Mouse (Mus musculus): ENCODE measurements around the gene Eml4. TPM values are rescaled to one million over a fixed set of nuclear protein-coding genes. Genes with fewer than 3 reads are reported as not detected.

Gene Eml4
- polyA plus RNA-seq, 1 experiment from 2014 or later, result 37.2 TPM

GRCm38 (mm10) chr17:83312244-83312918 is 38.4 kb upstream of the Eml4 start:
- DNase-seq (ENCODE audit: low spot score), result no peak
- Histone ChIP-seq H3K4me2 (replicated peaks) (no peak overlapping the region; the same call in 1 of the 2 replicates), H3K9me3 (ENCODE audit: control insufficient read depth, low read length) (no peaks in the 10 kb centered on the region), H3K27ac (no peak overlapping the region), H3K27me3 (ENCODE audit: control insufficient read depth, insufficient read depth, low read length) (no peaks in the 10 kb centered on the region), H3K4me1 (replicated peaks; ENCODE audit: control insufficient read depth, insufficient read depth, low read length) (0 out of 2 replicates have a peak, but pooled peaks cover 6% of the 10 kb centered on the region), H3K9ac (no peak overlapping the region), H3K4me3 (replicated peaks; ENCODE audit: low read length) (no peak overlapping the region), H3K36me3 (replicated peaks; ENCODE audit: control insufficient read depth, insufficient read depth) (no peaks in the 10 kb centered on the region)
- 18% methylated on average over 15 of the region's 15 CpGs for WGBS
- ATAC-seq (ENCODE audit: low FRiP score), result no peak

- H3K4me3 ChIP-seq (replicated peaks; ENCODE audit: low read length), result no peak overlapping the region
- no peaks in the 10 kb centered on the region for H3K27me3 ChIP-seq (ENCODE audit: control insufficient read depth, insufficient read depth, low read length)
- H3K36me3 ChIP-seq (replicated peaks; ENCODE audit: control insufficient read depth, insufficient read depth), result no peaks in the 10 kb centered on the region
- 0 out of 2 replicates have a peak, but pooled peaks cover 6% of the 10 kb centered on the region for H3K4me1 ChIP-seq (replicated peaks; ENCODE audit: control insufficient read depth, insufficient read depth, low read length)
- no peak overlapping the region for H3K4me2 ChIP-seq (replicated peaks)
- H3K9me3 ChIP-seq (ENCODE audit: control insufficient read depth, low read length), result no peaks in the 10 kb centered on the region
- H3K27ac ChIP-seq, result no peak overlapping the region
- ATAC-seq (ENCODE audit: low FRiP score) (no peak), DNase-seq (ENCODE audit: low spot score) (no peak)
- 59% methylated on average over 8 of the region's 8 CpGs for WGBS
- H3K9ac ChIP-seq, result no peak overlapping the region
Measured at GRCm38 (mm10) chr17:83313046-83313689, 37.6 kb upstream of the Eml4 start.

GRCm38 (mm10) chr17:83315476-83315875 is 35.3 kb upstream of the Eml4 start:
- H3K36me3 ChIP-seq (replicated peaks; ENCODE audit: control insufficient read depth, insufficient read depth), result no peaks in the 10 kb centered on the region
- no peak overlapping the region for H3K4me2 ChIP-seq (replicated peaks)
- 70% methylated on average over 4 of the region's 4 CpGs for WGBS
- no peak for ATAC-seq (ENCODE audit: low FRiP score)
- H3K9me3 ChIP-seq (ENCODE audit: control insufficient read depth, low read length), result peaks cover 5% of the 10 kb centered on the region; the same call in 1 of the 2 replicates
- no peak for DNase-seq (ENCODE audit: low spot score)
- H3K9ac ChIP-seq, result no peak overlapping the region
- no peak overlapping the region for H3K27ac ChIP-seq
- no peaks in the 10 kb centered on the region for H3K27me3 ChIP-seq (ENCODE audit: control insufficient read depth, insufficient read depth, low read length)
- no peak overlapping the region for H3K4me3 ChIP-seq (replicated peaks; ENCODE audit: low read length)
- 0 out of 2 replicates have a peak, but pooled peaks cover 6% of the 10 kb centered on the region for H3K4me1 ChIP-seq (replicated peaks; ENCODE audit: control insufficient read depth, insufficient read depth, low read length)

- H3K4me2 ChIP-seq (replicated peaks), result peak overlapping the region; percentile 57
- WGBS, result 8% methylated on average over 25 of the region's 25 CpGs
- no peaks in the 10 kb centered on the region for H3K27me3 ChIP-seq (ENCODE audit: control insufficient read depth, insufficient read depth, low read length)
- no peaks in the 10 kb centered on the region for H3K36me3 ChIP-seq (replicated peaks; ENCODE audit: control insufficient read depth, insufficient read depth)
- peaks cover 5% of the 10 kb centered on the region; the same call in 1 of the 2 replicates for H3K9me3 ChIP-seq (ENCODE audit: control insufficient read depth, low read length)
- peak overlapping the region; percentile 51 for H3K27ac ChIP-seq
- peaks cover 11% of the 10 kb centered on the region for H3K4me1 ChIP-seq (replicated peaks; ENCODE audit: control insufficient read depth, insufficient read depth, low read length)
- H3K4me3 ChIP-seq (replicated peaks; ENCODE audit: low read length), result peak overlapping the region; percentile 22
- H3K9ac ChIP-seq, result peak overlapping the region; percentile 53
- DNase-seq (ENCODE audit: low spot score), result peak; percentile 53
- ATAC-seq (ENCODE audit: low FRiP score), result peak; percentile 73; the same call in 1 of the 2 replicates
Measured at GRCm38 (mm10) chr17:83322621-83323335, 28.0 kb upstream of the Eml4 start.

- H3K4me2 ChIP-seq (replicated peaks), result peak overlapping the region; percentile 57
- H3K27ac ChIP-seq, result peak overlapping the region; percentile 51; the same call in 1 of the 2 replicates
- DNase-seq (ENCODE audit: low spot score) (no peak), ATAC-seq (ENCODE audit: low FRiP score) (no peak)
- 63% methylated on average over 19 of the region's 19 CpGs for WGBS
- H3K36me3 ChIP-seq (replicated peaks; ENCODE audit: control insufficient read depth, insufficient read depth), result no peaks in the 10 kb centered on the region
- H3K9ac ChIP-seq, result no peak overlapping the region
- H3K4me3 ChIP-seq (replicated peaks; ENCODE audit: low read length), result no peak overlapping the region
- H3K9me3 ChIP-seq (ENCODE audit: control insufficient read depth, low read length), result peaks cover 5% of the 10 kb centered on the region; the same call in 1 of the 2 replicates
- H3K27me3 ChIP-seq (ENCODE audit: control insufficient read depth, insufficient read depth, low read length), result no peaks in the 10 kb centered on the region
- peaks cover 11% of the 10 kb centered on the region for H3K4me1 ChIP-seq (replicated peaks; ENCODE audit: control insufficient read depth, insufficient read depth, low read length)
Measured at GRCm38 (mm10) chr17:83323410-83324268, 27.1 kb upstream of the Eml4 start.

GRCm38 (mm10) chr17:83324269-83324616 is 26.5 kb upstream of the Eml4 start:
- no peak overlapping the region for H3K4me2 ChIP-seq (replicated peaks)
- ATAC-seq (ENCODE audit: low FRiP score), result no peak
- H3K9ac ChIP-seq, result no peak overlapping the region
- 89% methylated on average over 11 of the region's 11 CpGs for WGBS
- DNase-seq (ENCODE audit: low spot score), result no peak
- H3K9me3 ChIP-seq (ENCODE audit: control insufficient read depth, low read length), result peaks cover 2% of the 10 kb centered on the region; the same call in 1 of the 2 replicates
- H3K4me3 ChIP-seq (replicated peaks; ENCODE audit: low read length), result no peak overlapping the region
- H3K27me3 ChIP-seq (ENCODE audit: control insufficient read depth, insufficient read depth, low read length), result no peaks in the 10 kb centered on the region
- peaks cover 11% of the 10 kb centered on the region for H3K4me1 ChIP-seq (replicated peaks; ENCODE audit: control insufficient read depth, insufficient read depth, low read length)
- no peak overlapping the region for H3K27ac ChIP-seq
- H3K36me3 ChIP-seq (replicated peaks; ENCODE audit: control insufficient read depth, insufficient read depth), result no peaks in the 10 kb centered on the region

- Histone ChIP-seq H3K4me1 (replicated peaks; ENCODE audit: control insufficient read depth, insufficient read depth, low read length) (no peaks in the 10 kb centered on the region), H3K27me3 (ENCODE audit: control insufficient read depth, insufficient read depth, low read length) (no peaks in the 10 kb centered on the region), H3K4me2 (replicated peaks) (peak overlapping the region; percentile 8; the same call in 1 of the 2 replicates), H3K36me3 (replicated peaks; ENCODE audit: control insufficient read depth, insufficient read depth) (no peaks in the 10 kb centered on the region), H3K9me3 (ENCODE audit: control insufficient read depth, low read length) (no peaks in the 10 kb centered on the region), H3K9ac (no peak overlapping the region), H3K27ac (no peak overlapping the region), H3K4me3 (replicated peaks; ENCODE audit: low read length) (no peak overlapping the region)
- ATAC-seq (ENCODE audit: low FRiP score) (no peak), DNase-seq (ENCODE audit: low spot score) (no peak)
- 49% methylated on average over 13 of the region's 13 CpGs for WGBS
Measured at GRCm38 (mm10) chr17:83335183-83335584, 15.5 kb upstream of the Eml4 start.

- H3K9ac ChIP-seq, result no peak overlapping the region
- H3K4me1 ChIP-seq (replicated peaks; ENCODE audit: control insufficient read depth, insufficient read depth, low read length), result no peaks in the 10 kb centered on the region
- no peaks in the 10 kb centered on the region for H3K9me3 ChIP-seq (ENCODE audit: control insufficient read depth, low read length)
- ATAC-seq (ENCODE audit: low FRiP score) (no peak), DNase-seq (ENCODE audit: low spot score) (no peak)
- no peaks in the 10 kb centered on the region for H3K36me3 ChIP-seq (replicated peaks; ENCODE audit: control insufficient read depth, insufficient read depth)
- H3K27ac ChIP-seq, result no peak overlapping the region
- no peak overlapping the region for H3K4me2 ChIP-seq (replicated peaks)
- H3K27me3 ChIP-seq (ENCODE audit: control insufficient read depth, insufficient read depth, low read length), result no peaks in the 10 kb centered on the region
- no peak overlapping the region for H3K4me3 ChIP-seq (replicated peaks; ENCODE audit: low read length)
- 77% methylated on average over 13 of the region's 13 CpGs for WGBS
Measured at GRCm38 (mm10) chr17:83337051-83337898, 13.5 kb upstream of the Eml4 start.

Measured in hindbrain, embryonic 14.5 days (tissue).